Mouse (Mus musculus): ENCODE measurements around the gene Vipas39. TPM values are rescaled to one million over a fixed set of nuclear protein-coding genes. Genes with fewer than 3 reads are reported as not detected.

Gene Vipas39
- polyA plus RNA-seq (2015; fragmentation: Nextera tagmentation; extraction: Ambion mirVana), result 16.2 and 16.8 TPM in 2 replicates

DNA sequence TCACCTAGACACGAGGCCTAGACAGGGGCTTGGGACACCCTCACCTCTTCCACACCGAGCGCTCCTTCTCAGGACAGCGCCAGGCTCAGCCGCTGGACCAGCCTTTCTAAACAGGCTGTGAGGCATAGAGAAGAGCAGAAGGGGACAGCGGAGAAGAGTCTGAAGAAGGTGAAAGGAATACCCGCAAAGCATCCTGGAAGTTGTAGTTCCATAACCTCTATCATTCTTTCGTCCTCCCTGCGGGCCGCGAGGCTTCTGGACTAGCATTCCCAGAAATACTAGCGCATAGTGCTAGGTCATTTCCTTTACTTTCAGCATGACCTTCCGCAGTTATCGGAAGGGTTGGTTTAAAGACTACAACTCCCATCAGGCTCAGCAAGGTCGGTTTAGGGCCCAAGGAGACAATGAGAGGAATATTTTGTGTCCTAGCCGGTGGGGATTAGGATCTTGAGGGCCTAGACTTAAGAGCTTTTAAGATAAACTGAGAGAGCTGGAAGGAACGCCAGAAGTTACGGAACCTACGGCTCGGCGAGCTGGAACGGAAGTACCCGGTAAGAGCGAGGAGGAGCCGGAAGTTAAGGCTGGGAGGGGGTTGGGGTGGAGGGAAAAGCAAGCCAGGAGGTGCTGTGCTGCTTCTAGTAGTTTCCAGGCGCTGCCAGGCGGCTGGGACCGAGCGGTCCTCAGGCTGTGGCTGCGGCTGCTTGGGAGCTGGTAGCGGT is at the start of gene Vipas39, which contains the start of gene Ahsa1:
TSS of gene Vipas39 (minus strand) at position 149 of the 719 bp plus-strand sequence.
TSS of gene Ahsa1 (plus strand) at position 372 of the 719 bp plus-strand sequence.

DNA sequence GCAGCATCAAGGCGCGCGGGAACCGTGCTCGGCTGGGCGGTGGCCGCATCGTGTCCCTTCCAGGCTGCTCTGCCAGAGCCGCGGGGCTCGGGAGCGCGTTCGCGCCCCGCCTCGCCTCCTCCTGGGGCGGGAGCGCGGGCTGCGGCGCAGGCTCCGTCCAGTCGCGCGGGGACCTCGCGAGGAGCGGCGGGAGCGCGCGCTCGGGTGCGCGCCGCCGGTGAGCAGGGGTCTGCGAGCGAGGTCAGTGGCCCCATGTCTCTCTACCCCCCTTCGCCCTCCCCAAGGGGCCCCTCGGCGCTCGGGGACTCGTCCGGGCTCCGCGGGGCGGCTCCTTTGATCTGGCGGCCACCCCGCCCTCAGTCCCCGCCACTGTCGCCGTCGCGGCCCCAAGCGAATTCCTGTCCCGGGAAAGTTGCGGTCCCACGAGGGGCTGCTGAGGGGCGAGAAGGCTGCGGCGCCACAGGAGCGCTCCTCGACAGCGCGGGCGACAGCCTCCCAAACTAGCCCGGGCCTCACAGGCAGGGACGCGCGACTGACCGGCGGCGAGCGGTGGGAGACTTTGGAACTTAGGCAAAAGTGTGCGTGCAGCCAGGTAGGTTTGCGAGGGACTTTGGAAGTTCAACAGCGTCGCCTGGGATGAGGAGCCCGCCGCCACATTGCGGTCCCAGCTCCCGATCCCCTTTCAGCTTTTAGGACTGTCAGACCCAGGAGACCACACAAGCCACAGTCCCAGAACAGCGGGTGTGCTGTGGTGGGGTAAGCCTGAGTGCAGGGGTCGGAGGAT is 33.8 kb upstream of the Vipas39 start, which contains the start of gene Ism2:
TSS of gene Ism2 (minus strand) at position 49 of the 784 bp plus-strand sequence.

DNA sequence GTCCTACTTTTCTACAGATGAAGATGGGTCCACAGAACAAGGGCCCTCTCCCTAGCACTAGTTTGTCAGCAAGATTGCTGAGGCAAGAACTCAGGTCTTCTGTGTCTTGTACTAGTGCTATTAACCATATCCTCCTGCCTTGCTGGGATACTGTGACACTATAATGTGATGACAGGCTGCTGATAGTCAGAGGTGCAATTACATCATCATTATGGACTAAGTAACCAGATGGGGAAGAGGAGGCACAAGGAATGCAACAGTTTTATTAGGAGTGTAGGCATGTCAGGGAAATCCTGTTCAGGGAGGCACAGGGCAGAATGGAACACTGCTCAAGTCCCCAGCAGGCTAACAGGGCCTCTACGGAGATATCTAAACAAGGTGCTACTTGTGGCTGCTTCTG is 27.4 kb downstream of the Vipas39 start, which contains the start of gene Noxred1:
TSS of gene Noxred1 (minus strand) at position 101 of the 400 bp plus-strand sequence.

DNA sequence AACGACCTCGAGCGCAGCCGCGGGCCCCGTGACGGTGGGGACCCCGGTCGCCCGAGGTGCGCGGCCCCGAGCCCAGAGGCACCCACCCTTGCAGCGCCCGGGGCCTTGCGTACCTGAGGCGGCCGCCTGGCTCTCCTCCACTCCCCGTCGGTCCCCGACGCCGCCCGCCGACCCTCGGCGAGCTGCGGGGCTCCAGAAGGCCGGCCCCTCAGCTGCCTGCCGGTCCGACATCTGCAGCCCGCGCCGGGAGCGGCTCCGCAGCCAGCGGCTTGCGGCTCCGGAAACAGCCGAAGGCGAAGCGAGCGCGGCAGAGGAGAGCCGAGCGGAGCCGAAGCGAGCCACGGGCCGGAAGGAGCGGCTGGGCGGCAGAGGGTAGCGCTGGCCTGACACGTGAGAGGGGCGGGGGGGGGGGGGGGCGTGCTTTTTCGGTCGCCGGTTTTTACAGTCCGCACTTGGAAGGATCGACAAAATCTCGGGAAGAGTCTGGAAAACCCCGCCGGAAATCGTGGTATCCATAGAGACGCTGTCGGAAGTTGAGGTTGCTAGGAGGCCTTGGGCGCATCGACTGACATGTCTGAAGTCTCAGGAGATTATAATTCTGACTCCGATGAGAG is 66.0 kb downstream of the Vipas39 start, which contains the start of gene Tmed8:
TSS of gene Tmed8 (minus strand) at position 482 of the 614 bp plus-strand sequence.

GRCm38 (mm10) chr12:87199206-87199972 is 66.7 kb downstream of the Vipas39 start, which contains the start of gene Samd15:
Gene Samd15, plus strand, starts transcription at chr12:87199723.

Small RNAs within 50 kb of the gene (microRNA-seq; reads per million reads assigned to microRNA genes)
- 0 reads per million in 2 experiments for gene Gm47293

Other genes starting within 250 kb of the Vipas39 start
- not detected in 2 replicates for gene Tmem63c, start 244.9 kb downstream of the Vipas39 start, polyA plus RNA-seq (2015; fragmentation: Nextera tagmentation; extraction: Ambion mirVana)
- 0.15 TPM in 1 of 2 replicates, not detected in the other for gene Ngb, start 163.7 kb downstream of the Vipas39 start, polyA plus RNA-seq (2015; fragmentation: Nextera tagmentation; extraction: Ambion mirVana)
- 41.7 and 92.4 TPM in 2 replicates for gene Gstz1, start 119.1 kb downstream of the Vipas39 start, polyA plus RNA-seq (2015; fragmentation: Nextera tagmentation; extraction: Ambion mirVana)
- gene Pomt2, start 118.3 kb downstream of the Vipas39 start, polyA plus RNA-seq (2015; fragmentation: Nextera tagmentation; extraction: Ambion mirVana), result 7.5 and 7.8 TPM in 2 replicates
- 0.37 and 0.66 TPM in 2 replicates for gene Samd15, start 66.5 kb downstream of the Vipas39 start, polyA plus RNA-seq (2015; fragmentation: Nextera tagmentation; extraction: Ambion mirVana)
- 0.65 and 0.88 TPM in 2 replicates for gene Tmed8, start 65.8 kb downstream of the Vipas39 start, polyA plus RNA-seq (2015; fragmentation: Nextera tagmentation; extraction: Ambion mirVana)
- not detected in 2 replicates for gene Noxred1, start 27.5 kb downstream of the Vipas39 start, polyA plus RNA-seq (2015; fragmentation: Nextera tagmentation; extraction: Ambion mirVana)
- gene Ahsa1, start 223 bp upstream of the Vipas39 start, polyA plus RNA-seq (2015; fragmentation: Nextera tagmentation; extraction: Ambion mirVana), result 109 and 114 TPM in 2 replicates
- 0.08 and 0.43 TPM in 2 replicates for gene Ism2, start 33.4 kb upstream of the Vipas39 start, polyA plus RNA-seq (2015; fragmentation: Nextera tagmentation; extraction: Ambion mirVana)
- 37.8 and 46.5 TPM in 2 replicates for gene Sptlc2, start 122.1 kb upstream of the Vipas39 start, polyA plus RNA-seq (2015; fragmentation: Nextera tagmentation; extraction: Ambion mirVana)
- gene Slirp, start 177.6 kb upstream of the Vipas39 start, polyA plus RNA-seq (2015; fragmentation: Nextera tagmentation; extraction: Ambion mirVana), result 274 and 297 TPM in 2 replicates
- gene Alkbh1, start 177.8 kb upstream of the Vipas39 start, polyA plus RNA-seq (2015; fragmentation: Nextera tagmentation; extraction: Ambion mirVana), result 18.5 and 22.6 TPM in 2 replicates
- 68.7 and 70.2 TPM in 2 replicates for gene Snw1, start 206.0 kb upstream of the Vipas39 start, polyA plus RNA-seq (2015; fragmentation: Nextera tagmentation; extraction: Ambion mirVana)
- not detected in 2 replicates for gene Gm5788, start 228.5 kb upstream of the Vipas39 start, polyA plus RNA-seq (2015; fragmentation: Nextera tagmentation; extraction: Ambion mirVana)
- not detected in 2 replicates for gene Gm8300, start 248.1 kb upstream of the Vipas39 start, polyA plus RNA-seq (2015; fragmentation: Nextera tagmentation; extraction: Ambion mirVana)

All from skeletal muscle tissue, postnatal 0 days (tissue).